Mouse (Mus musculus): ENCODE results near the gene Gatad2b. TPM values are rescaled to one million over a fixed set of nuclear protein-coding genes. Genes with fewer than 3 reads are reported as not detected.
"Not testable (repeated sequence)": the region's sequence is repeated elsewhere in the genome, so short reads cannot be mapped to it uniquely, and the experiment has no call there.

The Gatad2b gene
- polyA plus RNA-seq, 1 experiment: 26.0 TPM

GRCm38 (mm10) chr3:90275286-90275685, 17.7 kb upstream of the Gatad2b start:
- DNase-seq: no peak
- WGBS: 92% methylated on average over 11 of the region's 11 CpGs
- TF ChIP-seq POLR2A (IDR thresholded peaks at IDR 0.05; ENCODE audit: borderline replicate concordance, extremely low read depth, low read depth, low read length) (no peak), CTCF (IDR thresholded peaks at IDR 0.05; ENCODE audit: insufficient read depth, low read length) (no peak)
- 0 out of 2 replicates have a peak, but pooled peaks cover 2% of the 10 kb centered on the region for H3K4me1 ChIP-seq (ENCODE audit: control insufficient read depth, insufficient read depth, low read length)
- no peak overlapping the region for H3K4me3 ChIP-seq (replicated peaks; ENCODE audit: extremely low read depth, low read depth, low read length)

DNA sequence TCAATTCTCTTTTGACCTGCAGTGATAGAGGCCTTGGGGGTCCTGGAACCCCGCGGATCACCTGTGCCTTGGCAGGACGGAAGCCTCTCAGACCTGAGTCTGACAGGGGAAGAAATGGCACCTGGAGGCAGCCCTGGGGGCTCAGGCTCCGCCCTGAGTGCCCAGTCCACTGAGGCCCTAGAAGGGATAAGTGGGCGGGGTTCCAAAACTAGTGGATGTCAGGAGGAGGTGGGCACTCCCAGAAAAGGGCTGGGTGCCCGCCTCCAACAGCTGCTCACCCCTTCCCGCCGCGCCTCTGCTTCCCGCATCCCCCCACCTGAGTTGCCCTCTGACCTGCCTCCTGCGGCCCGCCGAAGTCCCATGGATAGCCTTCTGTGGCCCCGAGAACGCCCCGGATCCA, 16.1 kb upstream of the Gatad2b start:
- H3K4me3 ChIP-seq (replicated peaks; ENCODE audit: extremely low read depth, low read depth, low read length): no peak overlapping the region
- 72% methylated on average over 16 of the region's 16 CpGs for WGBS
- no peak for TF ChIP-seq CTCF (IDR thresholded peaks at IDR 0.05; ENCODE audit: insufficient read depth, low read length)
- TF ChIP-seq POLR2A (IDR thresholded peaks at IDR 0.05; ENCODE audit: borderline replicate concordance, extremely low read depth, low read depth, low read length): no peak
- 0 out of 2 replicates have a peak, but pooled peaks cover 2% of the 10 kb centered on the region for H3K4me1 ChIP-seq (ENCODE audit: control insufficient read depth, insufficient read depth, low read length)
- no peak for DNase-seq

GRCm38 (mm10) chr3:90277793-90278192, 15.2 kb upstream of the Gatad2b start:
- no peak for DNase-seq
- TF ChIP-seq POLR2A (IDR thresholded peaks at IDR 0.05; ENCODE audit: borderline replicate concordance, extremely low read depth, low read depth, low read length): no peak
- TF ChIP-seq CTCF (IDR thresholded peaks at IDR 0.05; ENCODE audit: insufficient read depth, low read length): no peak
- Histone ChIP-seq H3K4me1 (ENCODE audit: control insufficient read depth, insufficient read depth, low read length) (0 out of 2 replicates have a peak, but pooled peaks cover 2% of the 10 kb centered on the region), H3K4me3 (replicated peaks; ENCODE audit: extremely low read depth, low read depth, low read length) (no peak overlapping the region)
- 94% methylated on average over 9 of the region's 9 CpGs for WGBS

DNA sequence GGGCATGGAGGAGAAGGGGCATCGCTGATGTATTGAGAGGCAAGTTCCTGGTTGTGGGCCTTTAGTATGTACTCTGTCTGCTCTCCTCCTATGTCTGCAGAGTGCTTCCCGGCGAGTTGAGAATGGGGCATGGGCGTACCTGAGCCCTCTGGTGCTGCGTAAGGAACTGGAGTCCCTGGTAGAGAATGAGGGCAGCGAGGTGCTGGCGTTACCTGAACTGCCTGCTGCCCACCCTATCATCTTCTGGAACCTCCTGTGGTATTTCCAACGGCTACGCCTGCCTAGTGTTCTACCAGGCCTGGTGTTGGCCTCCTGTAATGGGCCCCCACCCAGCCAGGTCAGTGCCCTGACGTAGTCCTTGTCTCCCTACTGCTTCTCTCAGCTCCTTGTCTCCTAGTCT, 14.8 kb upstream of the Gatad2b start:
- TF ChIP-seq POLR2A (IDR thresholded peaks at IDR 0.05; ENCODE audit: borderline replicate concordance, extremely low read depth, low read depth, low read length) (no peak), CTCF (IDR thresholded peaks at IDR 0.05; ENCODE audit: insufficient read depth, low read length) (no peak)
- Histone ChIP-seq H3K4me1 (ENCODE audit: control insufficient read depth, insufficient read depth, low read length) (0 out of 2 replicates have a peak, but pooled peaks cover 2% of the 10 kb centered on the region), H3K4me3 (replicated peaks; ENCODE audit: extremely low read depth, low read depth, low read length) (no peak overlapping the region)
- WGBS: 95% methylated on average over 10 of the region's 10 CpGs
- DNase-seq: no peak

DNA sequence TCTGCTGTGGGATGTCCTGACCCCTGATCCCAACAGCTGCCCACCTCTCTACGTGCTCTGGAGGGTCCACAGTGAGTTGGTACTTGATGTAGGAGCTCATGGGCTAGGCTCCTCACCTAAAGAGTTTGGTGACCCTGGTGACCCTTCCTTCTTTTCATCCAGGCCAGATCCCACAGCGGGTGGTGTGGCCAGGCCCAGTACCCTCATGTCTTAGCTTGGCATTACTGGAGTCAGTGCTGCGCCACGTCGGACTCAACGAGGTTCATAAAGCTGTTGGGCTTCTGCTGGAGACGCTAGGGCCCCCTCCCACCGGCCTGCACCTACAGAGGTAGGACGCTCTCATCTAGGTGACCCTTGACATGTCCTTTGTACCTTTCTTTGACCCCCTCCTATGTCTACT, 13.8 kb upstream of the Gatad2b start:
- WGBS: 92% methylated on average over 9 of the region's 9 CpGs
- TF ChIP-seq POLR2A (IDR thresholded peaks at IDR 0.05; ENCODE audit: borderline replicate concordance, extremely low read depth, low read depth, low read length) (no peak), CTCF (IDR thresholded peaks at IDR 0.05; ENCODE audit: insufficient read depth, low read length) (no peak)
- no peak for DNase-seq
- Histone ChIP-seq H3K4me1 (ENCODE audit: control insufficient read depth, insufficient read depth, low read length) (0 out of 2 replicates have a peak, but pooled peaks cover 2% of the 10 kb centered on the region), H3K4me3 (replicated peaks; ENCODE audit: extremely low read depth, low read depth, low read length) (no peak overlapping the region)

DNA sequence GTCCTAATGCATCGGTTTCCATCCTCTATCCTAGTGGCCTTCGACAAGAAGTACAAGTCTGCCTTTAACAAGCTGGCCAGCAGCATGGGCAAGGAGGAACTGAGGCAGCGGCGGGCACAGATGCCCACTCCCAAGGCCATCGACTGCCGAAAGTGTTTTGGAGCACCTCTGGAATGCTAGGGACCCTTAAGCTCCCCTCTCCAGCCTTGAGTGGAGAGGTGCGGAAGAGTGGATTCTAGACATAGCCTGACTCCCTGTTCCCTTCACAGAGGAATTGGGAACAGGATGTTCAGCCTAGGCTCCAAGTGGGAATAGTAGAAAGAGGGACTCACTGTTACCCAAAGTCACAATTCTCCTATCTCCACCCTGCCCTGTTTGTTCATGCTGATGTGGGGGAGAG, 13.2 kb upstream of the Gatad2b start:
- Histone ChIP-seq H3K4me3 (replicated peaks; ENCODE audit: extremely low read depth, low read depth, low read length) (no peak overlapping the region), H3K4me1 (ENCODE audit: control insufficient read depth, insufficient read depth, low read length) (0 out of 2 replicates have a peak, but pooled peaks cover 2% of the 10 kb centered on the region)
- no peak for DNase-seq
- TF ChIP-seq POLR2A (IDR thresholded peaks at IDR 0.05; ENCODE audit: borderline replicate concordance, extremely low read depth, low read depth, low read length): no peak
- 72% methylated on average over 7 of the region's 7 CpGs for WGBS

- 91% methylated on average over 9 of the region's 9 CpGs for WGBS
- no peak overlapping the region for H3K4me3 ChIP-seq (replicated peaks; ENCODE audit: extremely low read depth, low read depth, low read length)
- DNase-seq: no peak
- no peak for TF ChIP-seq POLR2A (IDR thresholded peaks at IDR 0.05; ENCODE audit: borderline replicate concordance, extremely low read depth, low read depth, low read length)
- TF ChIP-seq CTCF (IDR thresholded peaks at IDR 0.05; ENCODE audit: insufficient read depth, low read length): no peak
- 0 out of 2 replicates have a peak, but pooled peaks cover 2% of the 10 kb centered on the region for H3K4me1 ChIP-seq (ENCODE audit: control insufficient read depth, insufficient read depth, low read length)
Measured at GRCm38 (mm10) chr3:90280708-90281107, 12.3 kb upstream of the Gatad2b start.

- 97% methylated on average over 2 of the region's 2 CpGs for WGBS
- TF ChIP-seq POLR2A (IDR thresholded peaks at IDR 0.05; ENCODE audit: borderline replicate concordance, extremely low read depth, low read depth, low read length) (no peak), CTCF (IDR thresholded peaks at IDR 0.05; ENCODE audit: insufficient read depth, low read length) (no peak)
- no peak for DNase-seq
- 0 out of 2 replicates have a peak, but pooled peaks cover 2% of the 10 kb centered on the region for H3K4me1 ChIP-seq (ENCODE audit: control insufficient read depth, insufficient read depth, low read length)
- no peak overlapping the region for H3K4me3 ChIP-seq (replicated peaks; ENCODE audit: extremely low read depth, low read depth, low read length)
Measured at GRCm38 (mm10) chr3:90284150-90284549, 8.8 kb upstream of the Gatad2b start.

GRCm38 (mm10) chr3:90289403-90289802, 3.6 kb upstream of the Gatad2b start:
- DNase-seq; H3K4me3 ChIP-seq (replicated peaks; ENCODE audit: extremely low read depth, low read depth, low read length); H3K4me1 ChIP-seq (ENCODE audit: control insufficient read depth, insufficient read depth, low read length): not testable (repeated sequence)
- 49% methylated on average over 2 of the region's 3 CpGs for WGBS

DNA sequence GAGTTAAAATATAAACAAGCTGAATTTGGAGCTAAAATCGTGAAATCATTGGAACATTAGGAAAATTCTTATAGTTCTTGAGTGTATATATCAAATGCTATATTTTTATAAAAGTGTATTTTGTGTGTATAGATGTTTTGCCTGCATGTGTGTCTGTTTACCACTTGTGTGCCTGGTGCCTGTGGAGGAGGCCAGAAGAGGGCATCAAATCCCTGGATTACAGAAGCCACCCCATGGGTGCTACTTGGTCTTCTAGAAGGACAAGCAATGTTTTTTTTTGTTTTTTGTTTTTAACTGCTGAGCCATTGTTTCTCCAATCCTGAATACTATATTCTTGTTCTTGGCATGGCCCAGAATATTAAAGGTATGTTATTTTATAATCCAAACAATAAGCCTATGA, 2.4 kb upstream of the Gatad2b start:
- DNase-seq: no peak
- 89% methylated on average over 1 of the region's 1 CpGs for WGBS
- TF ChIP-seq CTCF (IDR thresholded peaks at IDR 0.05; ENCODE audit: insufficient read depth, low read length): no peak
- TF ChIP-seq POLR2A (IDR thresholded peaks at IDR 0.05; ENCODE audit: borderline replicate concordance, extremely low read depth, low read depth, low read length): no peak

More for the DNA sequence above, 2.4 kb upstream of the Gatad2b start:
- H3K4me3 ChIP-seq (replicated peaks; ENCODE audit: extremely low read depth, low read depth, low read length): no peak overlapping the region
- H3K4me1 ChIP-seq (ENCODE audit: control insufficient read depth, insufficient read depth, low read length): peaks cover 9% of the 10 kb centered on the region
